Mouse (Mus musculus) bone marrow macrophage, adult 2 months (primary cell): ENCODE measurements around the gene Cdc25b.

ENCODE experiments used
- CTCF ChIP-seq: IDR thresholded peaks from 2 replicates; pipeline ENCODE4 v1.5.1; 2012; ENCODE audit warnings: low read depth, mild to moderate bottlenecking, low read length, moderate library complexity
- POLR2A ChIP-seq: IDR thresholded peaks from 2 replicates; pipeline ENCODE4 v1.6.1; 2012; ENCODE audit warnings: mild to moderate bottlenecking, low read depth, low read length, borderline replicate concordance

- no peak for TF ChIP-seq POLR2A
- no peak for TF ChIP-seq CTCF
These were observed 17.2 kb downstream of the Cdc25b start for GRCm38 (mm10) chr2:131203816-131204409.
